Comparison of ENCODE assay signal across 14 mouse cellular contexts in the genomic region with DNA sequence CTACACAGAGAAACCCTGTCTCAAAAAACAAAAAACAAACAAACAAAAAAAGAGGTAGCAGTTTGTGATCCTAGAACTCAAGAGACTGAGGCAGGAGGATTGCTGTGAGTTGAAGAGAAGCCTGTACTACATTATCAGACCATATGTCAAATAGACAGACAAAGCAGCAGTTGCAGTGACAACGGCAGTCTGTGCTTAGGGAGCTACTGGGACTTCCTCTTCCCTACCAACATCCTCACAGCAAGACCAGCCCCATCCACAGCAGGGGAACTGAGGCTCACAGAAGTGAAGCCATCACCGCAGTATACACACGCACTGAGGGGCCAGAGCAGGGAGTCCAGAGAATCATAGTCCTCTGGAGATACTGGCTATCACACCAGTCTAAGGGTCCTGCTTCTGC. TPM values are rescaled to one million over a fixed set of nuclear protein-coding genes. Genes with fewer than 3 reads are reported as not detected.
DNase-seq lines count a peak whose midpoint lies in the region; ATAC-seq and TF ChIP-seq lines count a peak whose summit lies in the region.
"Had no signal": no experiment of that assay in that cellular context is flagged by ENCODE, and none has a peak within 500 bp of the region (broad histone marks: within the 10 kb centered on the region; RNA-seq: fewer than 3 reads in every experiment).

No protein-coding gene starts in this region.

- intact Hi-C loops in heart, postnatal 25 days (cut with DNase I) = no loop called here

- H3K36me3 ChIP-seq in heart, embryonic 14.5 days (ENCODE audit: control insufficient read depth, insufficient read depth, low read length) = peaks cover 5% of the 10 kb centered on the region; the same call in 1 of the 2 replicates
- peaks cover 15 to 30% of the 10 kb centered on the region in 2 experiments for H3K36me3 ChIP-seq in MEL (ENCODE audit: control insufficient read depth in 1 of 2, insufficient read depth in 2 of 2, low read length in 2 of 2)
- peaks cover 85% of the 10 kb centered on the region for H3K36me3 ChIP-seq in liver, embryonic 15.5 days (replicated peaks)
- no peaks in the 10 kb centered on the region for H3K36me3 ChIP-seq in midbrain, embryonic 11.5 days (ENCODE audit: control insufficient read depth, insufficient read depth, low read length)
- H3K36me3 ChIP-seq: neural tube, embryonic 13.5 days had no signal

- H3K4me1 ChIP-seq in cerebellum, adult 2 months (ENCODE audit: control insufficient read depth, insufficient read depth, low read length) = peaks cover 36% of the 10 kb centered on the region
- H3K4me1 ChIP-seq in heart, embryonic 14.5 days (ENCODE audit: control insufficient read depth in 2 of 2, insufficient read depth in 2 of 2, low read length in 2 of 2) = peaks cover 17 to 40% of the 10 kb centered on the region in 2 experiments
- H3K4me1 ChIP-seq in MEL (ENCODE audit: control insufficient read depth in 1 of 2, insufficient read depth in 2 of 2, low read length in 2 of 2) = peaks cover 18 to 30% of the 10 kb centered on the region in 2 experiments
- peaks cover 98% of the 10 kb centered on the region for H3K4me1 ChIP-seq in liver, embryonic 15.5 days (replicated peaks)
- H3K4me1 ChIP-seq in midbrain, embryonic 11.5 days (ENCODE audit: control insufficient read depth, insufficient read depth, low read length) = no peaks in the 10 kb centered on the region; the same call in 1 of the 2 replicates

- TF ChIP-seq CTCF in cerebellum, adult 2 months (IDR thresholded peaks at IDR 0.05; ENCODE audit: borderline replicate concordance, insufficient read depth, low read depth, low read length) = no peak
- TF ChIP-seq CTCF in MEL (IDR thresholded peaks at IDR 0.05 in 2 of 3, conservative IDR thresholded peaks at IDR 0.05 in 1 of 3; ENCODE audit: control insufficient read depth in 1 of 3, insufficient read depth in 1 of 3, low read depth in 2 of 3, low read length in 3 of 3, poor library complexity in 1 of 3, severe bottlenecking in 1 of 3) = no peak

- DNase-seq in cerebellum, adult 2 months = no peak
- no peak for DNase-seq in cerebellum, adult 8-10 months
- DNase-seq in heart, postnatal 25 days (ENCODE audit: low spot score) = no peak
- DNase-seq in MEL (ENCODE audit: low read depth, low spot score) = peak; percentile 78
- no peak for DNase-seq in midbrain, embryonic 11.5 days (ENCODE audit: low spot score, missing footprints)
- DNase-seq: thymus, postnatal 14 days had no signal

- peak overlapping the region; percentile 37 for H3K4me2 ChIP-seq in heart, embryonic 14.5 days (ENCODE audit: low read length)
- H3K4me2 ChIP-seq in liver, embryonic 15.5 days = peak overlapping the region; percentile 86
- H3K4me2 ChIP-seq in midbrain, embryonic 11.5 days = no peak overlapping the region
- H3K4me2 ChIP-seq: neural tube, embryonic 13.5 days had no signal

- peak overlapping the region; percentile 44; the same call in 1 of the 2 replicates for H3K9ac ChIP-seq in heart, embryonic 14.5 days (ENCODE audit: low read length)
- no peak overlapping the region for H3K9ac ChIP-seq in MEL (ENCODE audit: control insufficient read depth, low read depth, low read length, poor library complexity, severe bottlenecking)
- H3K9ac ChIP-seq in liver, embryonic 15.5 days = peak overlapping the region; percentile 4
- H3K9ac ChIP-seq in midbrain, embryonic 11.5 days (ENCODE audit: low read length) = no peak overlapping the region
- H3K9ac ChIP-seq: neural tube, embryonic 13.5 days had no signal

- ATAC-seq in heart, embryonic 14.5 days (ENCODE audit: insufficient number of reproducible peaks, insufficient read depth, low FRiP score, low read depth) = no peak
- no peak for ATAC-seq in liver, embryonic 15.5 days (ENCODE audit: insufficient read depth)
- ATAC-seq in midbrain, embryonic 11.5 days (ENCODE audit: low FRiP score) = no peak
- no peak for ATAC-seq in erythroid progenitor cell, adult 5-6 weeks (replicated peaks; ENCODE audit: low FRiP score, poor library complexity, severe bottlenecking)

- TF ChIP-seq EP300 in MEL (IDR thresholded peaks at IDR 0.05; ENCODE audit: low read depth in 1 of 2, low read length in 2 of 2) = peak in 1 of 2 experiments; percentile 26; a peak in 2 of 4 replicates

- no peak overlapping the region for H3K4me3 ChIP-seq in cerebellum, adult 2 months (replicated peaks; ENCODE audit: insufficient read depth, low read depth, low read length)
- no peak overlapping the region for H3K4me3 ChIP-seq in heart, embryonic 14.5 days (ENCODE audit: control insufficient read depth in 1 of 2, insufficient read depth in 1 of 2, low read depth in 1 of 2, low read length in 2 of 2)
- no peak overlapping the region for H3K4me3 ChIP-seq in MEL (ENCODE audit: control insufficient read depth in 1 of 2, insufficient read depth in 1 of 2, low read depth in 2 of 2, low read length in 2 of 2)
- peak overlapping the region; percentile 94 for H3K4me3 ChIP-seq in liver, embryonic 15.5 days (replicated peaks)
- H3K4me3 ChIP-seq in midbrain, embryonic 11.5 days (ENCODE audit: low read depth, low read length) = no peak overlapping the region
- H3K4me3 ChIP-seq: left cerebral cortex, adult 2 months; neural tube, embryonic 13.5 days had no signal

- H3K27ac ChIP-seq in cerebellum, adult 2 months (ENCODE audit: insufficient read depth, low read length) = peak overlapping the region; percentile 84
- 0 out of 4 replicates have a peak overlapping the region, but pooled peaks of 1 of the 2 experiments have one; percentile 28 for H3K27ac ChIP-seq in heart, embryonic 14.5 days (replicated peaks in 1 of 2; ENCODE audit: control insufficient read depth in 1 of 2, insufficient read depth in 1 of 2, low read depth in 2 of 2, low read length in 2 of 2)
- no peak overlapping the region; the same call in 1 of the 2 replicates for H3K27ac ChIP-seq in MEL (ENCODE audit: control insufficient read depth, low read depth, low read length)
- peak overlapping the region; percentile 73 for H3K27ac ChIP-seq in liver, embryonic 15.5 days (replicated peaks)
- no peak overlapping the region for H3K27ac ChIP-seq in midbrain, embryonic 11.5 days (ENCODE audit: low read depth, low read length)
- H3K27ac ChIP-seq: left cerebral cortex, adult 2 months; neural tube, embryonic 13.5 days had no signal

- no peak for TF ChIP-seq RAD21 in MEL (IDR thresholded peaks at IDR 0.05; ENCODE audit: low read depth, low read length)

- WGBS in cerebellum, adult 2 months = 28% methylated on average over 3 of the region's 3 CpGs
- WGBS in heart, embryonic 14.5 days = 34% methylated on average over 3 of the region's 3 CpGs
- WGBS in liver, embryonic 15.5 days (ENCODE audit: insufficient replicate concordance) = 18% methylated on average over 3 of the region's 3 CpGs
- 73% methylated on average over 3 of the region's 3 CpGs for WGBS in midbrain, embryonic 11.5 days

- H3K79me2 ChIP-seq in MEL (ENCODE audit: control insufficient read depth, insufficient read depth, low read length, poor library complexity) = peaks cover 43% of the 10 kb centered on the region

- no peak for TF ChIP-seq POLR2A in cerebellum, adult 2 months (IDR thresholded peaks at IDR 0.05; ENCODE audit: borderline replicate concordance, insufficient read depth, low read length)
- TF ChIP-seq POLR2A in MEL (IDR thresholded peaks at IDR 0.05; ENCODE audit: control insufficient read depth in 1 of 2, insufficient read depth in 1 of 2, low read depth in 1 of 2, low read length in 2 of 2, poor library complexity in 1 of 2) = no peak

- H3K27me3 ChIP-seq in cerebellum, adult 2 months (ENCODE audit: control insufficient read depth, insufficient read depth, low read length) = no peaks in the 10 kb centered on the region
- no peaks in the 10 kb centered on the region for H3K27me3 ChIP-seq in heart, embryonic 14.5 days (ENCODE audit: control insufficient read depth, insufficient read depth, low read length)
- H3K27me3 ChIP-seq in MEL (ENCODE audit: control insufficient read depth in 1 of 2, insufficient read depth in 2 of 2, low read length in 2 of 2) = no peaks in the 10 kb centered on the region
- no peaks in the 10 kb centered on the region for H3K27me3 ChIP-seq in liver, embryonic 15.5 days
- no peaks in the 10 kb centered on the region for H3K27me3 ChIP-seq in midbrain, embryonic 11.5 days (ENCODE audit: control insufficient read depth, insufficient read depth, low read length)
- H3K27me3 ChIP-seq: neural tube, embryonic 13.5 days had no signal

- no peaks in the 10 kb centered on the region for H3K9me3 ChIP-seq in heart, embryonic 14.5 days (ENCODE audit: control insufficient read depth, low read length)
- no peaks in the 10 kb centered on the region for H3K9me3 ChIP-seq in MEL (replicated peaks; ENCODE audit: insufficient read depth, low read length)
- no peaks in the 10 kb centered on the region for H3K9me3 ChIP-seq in liver, embryonic 15.5 days (replicated peaks)
- no peaks in the 10 kb centered on the region for H3K9me3 ChIP-seq in midbrain, embryonic 11.5 days (ENCODE audit: control insufficient read depth, low read length)
- H3K9me3 ChIP-seq: neural tube, embryonic 13.5 days had no signal

RNA-seq across cellular contexts. Expression of gene Gm10300, which starts 8.9 kb away (rescaled TPM):
- polyA plus RNA-seq in cerebellum, adult 2 months (2012; rRNA removed) = 0.15 and 0.24 TPM in 2 replicates
- 0.20 TPM in 2 replicates for polyA plus RNA-seq in heart, embryonic 14.5 days (2014; fragmentation: Nextera tagmentation; extraction: Ambion mirVana)
- total RNA-seq in heart, postnatal 25 days (2021) = under 1 TPM in 1 of 2 experiments, not detected in 1; 0.17 TPM
- 0.29 and 0.46 TPM in 2 replicates for total RNA-seq in MEL (2012; rRNA removed)
- under 1 TPM in 1 of 2 experiments, not detected in 1; 0.18 TPM for polyA plus RNA-seq in MEL (2012; ENCODE audit: insufficient read depth in 1 of 2, insufficient read length in 2 of 2, low read depth in 1 of 2, low replicate concordance in 2 of 2, missing spikeins in 1 of 2)
- 0.43 and 0.46 TPM in 2 replicates for polyA plus RNA-seq in liver, embryonic 15.5 days (2015; fragmentation: Nextera tagmentation; extraction: Ambion mirVana)
- 0.07 TPM in 1 of 2 replicates, not detected in the other for polyA plus RNA-seq in midbrain, embryonic 11.5 days (2014; fragmentation: Nextera tagmentation; extraction: Ambion mirVana)
- not detected in 2 replicates for total RNA-seq in erythroid progenitor cell, adult 5-6 weeks (2015; ENCODE audit: low replicate concordance)
- total RNA-seq in erythroid progenitor cell, adult 5-6 weeks (2017; ENCODE audit: low replicate concordance) = 0.64 and 1.4 TPM in 2 replicates
- total RNA-seq: left cerebral cortex, adult 2 months had no signal
- polyA plus RNA-seq: frontal cortex, adult 2 months; kidney, embryonic 14.5 days; limb, embryonic 11.5 days had no signal

RNA-seq across cellular contexts. Expression of gene Epb41, which starts 9.5 kb away (rescaled TPM):
- polyA plus RNA-seq in cerebellum, adult 2 months (2012; rRNA removed) = 174 and 192 TPM in 2 replicates
- polyA plus RNA-seq in heart, embryonic 14.5 days (2014; fragmentation: Nextera tagmentation; extraction: Ambion mirVana) = 45.7 and 59.0 TPM in 2 replicates
- 100 to 1,000 TPM; 144 to 184 TPM for total RNA-seq in heart, postnatal 25 days (2021)
- 36.5 and 41.9 TPM in 2 replicates for total RNA-seq in MEL (2012; rRNA removed)
- polyA plus RNA-seq in MEL (2012; ENCODE audit: insufficient read depth in 1 of 2, insufficient read length in 2 of 2, low read depth in 1 of 2, low replicate concordance in 2 of 2, missing spikeins in 1 of 2) = 100 to 1,000 TPM in 1 of 2 experiments, 10 to 100 TPM in 1; 44.3 to 115 TPM
- 181 and 204 TPM in 2 replicates for polyA plus RNA-seq in liver, embryonic 15.5 days (2015; fragmentation: Nextera tagmentation; extraction: Ambion mirVana)
- polyA plus RNA-seq in midbrain, embryonic 11.5 days (2014; fragmentation: Nextera tagmentation; extraction: Ambion mirVana) = 210 and 230 TPM in 2 replicates
- total RNA-seq in erythroid progenitor cell, adult 5-6 weeks (2015; ENCODE audit: low replicate concordance) = 679 and 755 TPM in 2 replicates
- 876 and 895 TPM in 2 replicates for total RNA-seq in erythroid progenitor cell, adult 5-6 weeks (2017; ENCODE audit: low replicate concordance)

Comparison
In these comparisons a context has a peak if more than half of its experiments do, and no peak if none do; other contexts are left out.
1. H3K27ac ChIP-seq: peak in cerebellum, adult 2 months (single experiment) and liver, embryonic 15.5 days (single experiment); none in MEL (single experiment) and midbrain, embryonic 11.5 days (single experiment).
2. H3K9ac ChIP-seq: peak in heart, embryonic 14.5 days (single experiment) and liver, embryonic 15.5 days (single experiment); none in MEL (single experiment) and midbrain, embryonic 11.5 days (single experiment).